Mouse (Mus musculus) embryonic fibroblast, embryonic 13.5 days (primary cell): Measurements from ENCODE around the gene Gripap1.

ENCODE experiments used
- CTCF ChIP-seq: IDR thresholded peaks from 2 replicates; pipeline ENCODE4 v1.5.1; 2011; ENCODE audit warnings: mild to moderate bottlenecking, control low read depth, low read length, moderate library complexity, borderline replicate concordance; ENCODE audit not compliant: insufficient read depth
- POLR2A ChIP-seq: IDR thresholded peaks from 2 replicates; pipeline ENCODE4 v1.6.1; 2011; ENCODE audit warnings: low read depth, mild to moderate bottlenecking, control low read depth, low read length, moderate library complexity

DNA sequence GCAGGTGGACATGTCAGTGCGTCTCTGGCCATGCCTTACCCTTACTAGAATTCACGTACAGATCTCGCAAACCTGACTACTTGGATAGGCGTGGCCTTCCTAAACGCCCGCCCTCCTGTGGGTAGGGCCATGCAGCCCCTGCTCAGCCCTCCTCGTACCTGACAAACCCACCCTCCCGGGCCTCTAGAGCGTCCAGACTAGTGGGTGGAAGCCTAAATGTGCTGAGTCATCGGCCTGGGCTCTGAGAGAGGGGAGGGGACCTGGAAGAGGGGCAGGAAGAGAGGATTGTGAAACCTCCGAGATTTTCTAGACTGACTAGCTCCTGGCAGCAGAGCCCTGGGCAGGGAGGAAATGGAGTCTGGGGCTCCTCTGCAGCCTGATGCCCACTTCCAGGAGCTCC, 23.8 kb upstream of the Gripap1 start:
- TF ChIP-seq POLR2A (peak; percentile 63), CTCF (no peak)
